Mouse (Mus musculus) bone marrow, adult 2 months (tissue): ENCODE measurements around the gene Ccdc157. TPM values are rescaled to one million over a fixed set of nuclear protein-coding genes. Genes with fewer than 3 reads are reported as not detected.

Source experiments
- H3K27ac ChIP-seq: fragments of 200-500 bp; 2 replicates; pipeline ENCODE4 v1.5.1; 2012; ENCODE audit warnings: low read depth, mild to moderate bottlenecking, control low read depth, inconsistent platforms, low read length; ENCODE audit not compliant: control insufficient read depth, poor library complexity, insufficient read depth
- H3K4me1 ChIP-seq: fragments of 200-500 bp; 2 replicates; pipeline ENCODE4 v1.6.1; 2011; ENCODE audit warnings: low read length; ENCODE audit not compliant: control insufficient read depth, insufficient read depth
- H3K4me3 ChIP-seq: fragments of 200-500 bp; replicated peaks from 2 replicates; pipeline ENCODE3; 2011; ENCODE audit warnings: mild to moderate bottlenecking, low read depth, low read length, control low read depth; ENCODE audit not compliant: control insufficient read depth
- CTCF ChIP-seq: fragments of 200-500 bp; IDR thresholded peaks from 2 replicates; pipeline ENCODE4 v1.5.1; 2011; ENCODE audit warnings: low read length, control low read depth; ENCODE audit not compliant: control insufficient read depth, insufficient read depth
- POLR2A ChIP-seq: fragments of 200-500 bp; IDR thresholded peaks from 2 replicates; pipeline ENCODE4 v1.6.1; 2011; ENCODE audit warnings: low read depth, mild to moderate bottlenecking, control low read depth, low read length, borderline replicate concordance; ENCODE audit not compliant: control insufficient read depth
- WGBS: fragments of 180-500 bp; shearing (Covaris S2); methylation state at CpG from one replicate; pipeline ENCODE4 v1.1.7; 2018; 5-methylcytosine and 5-hydroxymethylcytosine counted together
- polyA plus RNA-seq: library from polyadenylated mRNA; stranded (reverse); fragments of >200 nt; gene quantifications from 2 replicates; pipeline ENCODE4 v1.2.4, GENCODE M21; 2011; ENCODE audit warnings: low replicate concordance; ENCODE audit not compliant: missing spikeins, insufficient read depth, insufficient read length

Gene Ccdc157
- polyA plus RNA-seq: 5.0 and 5.9 TPM in 2 replicates

- no peak for TF ChIP-seq CTCF
- peak; percentile 44; the same call in 1 of the 2 replicates for TF ChIP-seq POLR2A
- H3K4me3 ChIP-seq: peak within 1 kb of the TSS; percentile 83
- 1% methylated on average over 54 of the region's 54 CpGs for WGBS
- peak within 1 kb of the TSS; percentile 40 for H3K27ac ChIP-seq
- peaks cover 2% of the 10 kb centered on the region; the same call in 1 of the 2 replicates for H3K4me1 ChIP-seq
Observed at GRCm38 (mm10) chr11:4159808-4160708, at the start of gene Ccdc157, which contains the start of gene Sf3a1. Gene Ccdc157, minus strand, starts transcription at chr11:4160293. Gene Sf3a1, plus strand, starts transcription at chr11:4160350.

- TF ChIP-seq POLR2A (no peak), CTCF (peak; percentile 45)
- H3K27ac ChIP-seq: no peak overlapping the region
- H3K4me1 ChIP-seq: no peaks in the 10 kb centered on the region; the same call in 1 of the 2 replicates
- WGBS: 69% methylated on average over 5 of the region's 5 CpGs
- H3K4me3 ChIP-seq: no peak overlapping the region
Observed at GRCm38 (mm10) chr11:4209556-4209955, 49.5 kb upstream of the Ccdc157 start.

DNA sequence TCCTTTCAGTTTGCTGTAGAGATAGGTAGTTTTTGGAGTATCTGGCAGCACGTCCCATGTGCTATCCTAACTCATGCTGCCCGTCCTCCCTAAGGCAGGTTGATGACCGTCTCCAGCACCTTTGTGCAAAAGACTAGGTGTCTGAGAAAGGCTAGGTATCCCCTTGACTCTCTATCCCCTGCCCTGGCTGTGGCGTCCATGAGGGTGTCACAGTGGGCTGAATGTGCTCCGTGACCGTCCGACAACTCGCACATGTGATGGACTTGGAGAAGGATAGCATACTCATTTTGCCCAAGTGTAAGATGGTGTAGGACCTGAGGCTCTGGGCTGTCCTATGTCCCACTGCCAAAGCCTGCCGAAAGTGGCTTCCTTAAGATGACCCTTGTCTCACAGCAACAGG, 47.6 kb upstream of the Ccdc157 start:
- no peak for TF ChIP-seq CTCF
- no peak for TF ChIP-seq POLR2A
- Histone ChIP-seq H3K27ac (no peak overlapping the region), H3K4me3 (no peak overlapping the region), H3K4me1 (peaks cover 2% of the 10 kb centered on the region)
- WGBS: 86% methylated on average over 9 of the region's 9 CpGs

DNA sequence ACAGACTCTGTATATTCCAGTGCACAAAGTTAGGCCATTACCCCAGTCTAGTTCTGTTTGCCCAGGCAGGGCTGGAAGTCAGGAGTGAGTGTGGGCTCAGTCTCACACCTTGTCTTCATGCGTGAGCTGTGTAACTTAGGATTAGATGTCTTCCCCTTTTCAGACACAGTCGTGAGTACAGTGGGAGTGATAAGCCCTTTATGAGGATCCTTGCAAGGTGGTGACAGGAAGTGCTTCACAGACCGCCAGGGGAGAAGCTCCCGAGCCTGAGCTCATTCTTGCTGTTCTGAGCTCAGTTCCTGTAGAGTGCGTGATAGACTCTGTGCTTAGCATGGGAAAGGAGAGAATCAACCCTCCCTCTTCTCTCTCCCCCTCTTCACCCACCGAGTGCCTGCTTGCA, 46.5 kb upstream of the Ccdc157 start:
- 17% methylated on average over 6 of the region's 6 CpGs for WGBS
- no peak for TF ChIP-seq CTCF
- no peak for TF ChIP-seq POLR2A
- H3K27ac ChIP-seq: no peak overlapping the region
- no peak overlapping the region for H3K4me3 ChIP-seq
- H3K4me1 ChIP-seq: peaks cover 2% of the 10 kb centered on the region

GRCm38 (mm10) chr11:4205951-4206350, 45.9 kb upstream of the Ccdc157 start:
- 75% methylated on average over 7 of the region's 7 CpGs for WGBS

GRCm38 (mm10) chr11:4205097-4205655, 45.1 kb upstream of the Ccdc157 start:
- H3K4me1 ChIP-seq: peaks cover 2% of the 10 kb centered on the region
- WGBS: 86% methylated on average over 5 of the region's 5 CpGs
- H3K27ac ChIP-seq: no peak overlapping the region
- TF ChIP-seq CTCF (no peak), POLR2A (no peak)
- H3K4me3 ChIP-seq: no peak overlapping the region

More at GRCm38 (mm10) chr11:4205951-4206350, 45.9 kb upstream of the Ccdc157 start:
- H3K4me1 ChIP-seq: peaks cover 2% of the 10 kb centered on the region
- H3K4me3 ChIP-seq: no peak overlapping the region
- TF ChIP-seq CTCF: no peak
- TF ChIP-seq POLR2A: no peak
- H3K27ac ChIP-seq: no peak overlapping the region

DNA sequence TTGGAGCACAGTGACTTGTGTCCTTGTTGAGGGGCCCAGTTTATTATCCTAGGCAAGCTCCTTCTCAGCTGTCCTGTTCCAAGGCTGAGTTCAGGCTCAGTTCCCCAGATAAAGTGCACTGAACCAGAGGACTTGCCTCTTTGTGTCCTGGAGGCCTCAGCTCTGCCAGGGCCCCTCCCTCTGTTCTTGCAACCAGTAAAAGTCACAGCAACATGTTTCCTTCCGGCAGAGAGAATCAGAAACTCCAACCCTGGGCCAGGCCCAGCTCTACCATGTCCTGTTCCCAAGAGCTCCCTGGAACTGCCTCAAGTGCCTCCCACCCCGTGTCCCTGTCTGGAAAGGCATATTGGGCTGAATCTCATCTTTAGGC, 43.6 kb upstream of the Ccdc157 start:
- TF ChIP-seq CTCF (no peak), POLR2A (no peak)
- peak overlapping the region; percentile 6 for H3K27ac ChIP-seq
- H3K4me1 ChIP-seq: peaks cover 2% of the 10 kb centered on the region
- 24% methylated on average over 2 of the region's 2 CpGs for WGBS
- H3K4me3 ChIP-seq: no peak overlapping the region

DNA sequence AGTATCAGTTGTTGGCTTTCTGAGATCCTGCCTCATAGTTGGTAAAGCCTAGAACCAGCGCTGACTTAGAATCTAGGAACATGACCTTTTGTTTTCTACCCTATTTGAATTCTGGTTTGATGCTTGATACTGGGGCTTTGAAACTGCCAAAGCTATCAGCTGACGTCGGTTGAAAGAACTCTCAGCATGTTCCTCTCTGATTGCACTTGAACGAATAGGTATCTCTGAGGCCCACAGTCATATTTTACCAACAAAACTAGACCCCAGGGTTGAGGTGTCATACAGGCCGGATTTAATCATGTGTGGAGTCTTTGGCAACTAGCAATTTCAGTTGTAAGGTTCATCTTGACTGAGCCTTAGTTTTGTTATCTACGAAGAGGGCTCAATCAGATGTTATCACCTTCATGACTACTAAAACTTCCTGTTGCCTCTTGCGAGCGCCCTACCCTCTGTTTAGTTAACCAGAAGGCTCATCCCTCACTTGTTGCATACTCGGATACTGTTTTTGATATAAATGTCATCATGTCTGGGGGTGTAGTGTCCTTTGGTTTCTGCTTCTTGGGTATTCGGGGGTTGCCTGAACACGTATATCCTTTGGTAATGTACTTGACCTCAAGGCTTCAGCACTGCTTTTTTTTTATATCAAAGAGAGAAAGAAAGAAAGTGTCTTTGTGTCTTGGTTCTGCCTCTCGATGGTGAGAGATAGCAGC, 43.1 kb upstream of the Ccdc157 start:
- Histone ChIP-seq H3K4me3 (no peak overlapping the region), H3K27ac (peak overlapping the region; percentile 6; the same call in 1 of the 2 replicates), H3K4me1 (peaks cover 2% of the 10 kb centered on the region)
- 52% methylated on average over 12 of the region's 12 CpGs for whole genome bisulfite sequencing
- no peak for TF ChIP-seq POLR2A
- no peak for TF ChIP-seq CTCF
